Mouse (Mus musculus) cerebellum, adult 9-10 months (tissue): ENCODE data around the gene Foxd4.
"Not testable (repeated sequence)": the region's sequence is repeated elsewhere in the genome, so short reads cannot be mapped to it uniquely, and the experiment has no call there.

Experiments
- DNase-seq: peaks from one replicate; pipeline ENCODE4 v3.0.0; 2022

Gene Foxd4

GRCm38 (mm10) chr19:24900581-24901220 lies at the start of gene Foxd4:
Gene Foxd4 (minus strand): TSS chr19:24901197.
- no peak for DNase-seq

GRCm38 (mm10) chr19:24945521-24946262 lies 44.7 kb upstream of the Foxd4 start:
- DNase-seq = no peak

- DNase-seq = no peak
Observed at GRCm38 (mm10) chr19:24937084-24937483, 36.1 kb upstream of the Foxd4 start.

GRCm38 (mm10) chr19:24929041-24929440 lies 28.0 kb upstream of the Foxd4 start:
- DNase-seq = no peak

- no peak for DNase-seq
Observed at GRCm38 (mm10) chr19:24920866-24921265, 19.9 kb upstream of the Foxd4 start.

GRCm38 (mm10) chr19:24908385-24909155 lies 7.6 kb upstream of the Foxd4 start:
- no peak for DNase-seq

GRCm38 (mm10) chr19:24907655-24908054 lies 6.7 kb upstream of the Foxd4 start:
- no peak for DNase-seq

GRCm38 (mm10) chr19:24902821-24903220 lies 1.8 kb upstream of the Foxd4 start:
- no peak for DNase-seq

GRCm38 (mm10) chr19:24902256-24902655 lies 1.3 kb upstream of the Foxd4 start:
- no peak for DNase-seq

- DNase-seq = no peak
Observed at GRCm38 (mm10) chr19:24901666-24902065, 669 bp upstream of the Foxd4 start.

GRCm38 (mm10) chr19:24899578-24900544 lies 1.1 kb downstream of the Foxd4 start:
- DNase-seq = no peak

GRCm38 (mm10) chr19:24898737-24899577 lies 2.0 kb downstream of the Foxd4 start:
- no peak for DNase-seq

- DNase-seq = no peak
Observed at GRCm38 (mm10) chr19:24897896-24898736, 2.9 kb downstream of the Foxd4 start.

GRCm38 (mm10) chr19:24897006-24897895 lies 3.7 kb downstream of the Foxd4 start:
- DNase-seq = no peak

GRCm38 (mm10) chr19:24896536-24896935 lies 4.5 kb downstream of the Foxd4 start:
- no peak for DNase-seq

- DNase-seq = no peak
Observed at GRCm38 (mm10) chr19:24886888-24887287, 14.1 kb downstream of the Foxd4 start.

GRCm38 (mm10) chr19:24885504-24885903 lies 15.5 kb downstream of the Foxd4 start:
- DNase-seq = peak; percentile 46

- DNase-seq = no peak
Observed at GRCm38 (mm10) chr19:24881237-24881636, 19.8 kb downstream of the Foxd4 start.

- not testable (repeated sequence) for DNase-seq
Observed at GRCm38 (mm10) chr19:24875129-24875870, 25.7 kb downstream of the Foxd4 start, which contains the start of gene Gm10053. Gene Gm10053 (plus strand): TSS chr19:24875686.
